Mouse (Mus musculus): ENCODE results near the gene Gpr155. TPM values are rescaled to one million over a fixed set of nuclear protein-coding genes. Genes with fewer than 3 reads are reported as not detected.

Gpr155 gene
- 3.9 and 6.2 TPM in 2 replicates for total RNA-seq (2017)

DNA sequence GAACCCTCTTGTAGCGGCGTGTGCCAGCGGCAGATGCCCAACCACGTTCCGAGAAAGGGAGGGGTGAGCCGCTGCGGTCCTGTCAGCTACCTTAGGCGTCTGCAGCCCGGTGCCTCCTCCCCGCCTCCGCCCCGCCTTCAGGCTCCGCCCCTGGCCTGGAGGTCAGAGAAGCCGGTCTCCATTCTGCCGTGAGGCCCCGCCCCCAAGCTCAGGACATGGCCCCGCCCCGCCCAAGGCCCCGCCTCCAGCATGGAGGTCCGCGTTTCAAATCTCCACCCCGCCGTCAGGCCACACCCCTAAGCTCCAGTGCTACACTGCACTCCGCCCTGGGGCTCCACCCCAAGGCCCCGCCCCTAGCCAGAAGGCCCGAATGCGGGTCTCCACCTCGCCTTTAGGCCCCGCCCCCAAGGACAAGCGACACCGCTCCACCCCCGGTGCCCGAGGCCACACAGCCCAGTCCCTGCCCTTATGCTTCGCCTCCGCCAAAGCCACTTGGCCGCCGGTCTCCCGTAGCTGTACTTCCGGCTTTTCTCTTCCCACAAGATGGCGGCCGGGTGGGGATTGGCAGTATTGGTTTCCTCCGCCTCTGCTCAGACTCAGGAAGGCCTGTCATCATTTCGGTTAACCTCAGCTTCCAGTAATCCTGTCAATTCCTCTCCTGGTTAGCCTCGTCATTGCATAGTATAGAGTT is at the start of gene Gpr155:
Gene Gpr155, minus strand, starts transcription at position 217 of the 691 bp plus-strand sequence.
- ATAC-seq (replicated peaks; ENCODE audit: low read depth, poor library complexity, severe bottlenecking), result peak; percentile 89

DNA sequence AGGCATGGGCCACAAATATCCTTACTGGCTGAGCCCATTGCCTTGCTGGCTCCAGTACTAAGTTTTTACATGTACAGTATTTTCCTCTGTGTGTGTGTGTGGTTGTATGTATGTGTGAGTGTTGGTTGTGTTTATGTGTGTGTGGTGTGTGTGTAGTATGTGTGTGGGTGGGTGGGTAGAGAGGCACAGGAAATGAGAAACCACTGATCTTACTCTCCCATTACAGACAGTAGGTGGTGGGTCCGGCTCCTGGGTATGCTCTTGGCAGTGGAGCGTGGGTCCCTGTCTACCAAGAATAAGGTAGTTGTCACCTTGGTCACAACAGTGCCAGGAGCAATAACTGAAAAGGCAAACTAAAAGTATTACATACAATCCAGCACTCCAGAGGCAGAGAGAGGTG is 49.5 kb upstream of the Gpr155 start:
- ATAC-seq (replicated peaks; ENCODE audit: low read depth, poor library complexity, severe bottlenecking), result no peak

DNA sequence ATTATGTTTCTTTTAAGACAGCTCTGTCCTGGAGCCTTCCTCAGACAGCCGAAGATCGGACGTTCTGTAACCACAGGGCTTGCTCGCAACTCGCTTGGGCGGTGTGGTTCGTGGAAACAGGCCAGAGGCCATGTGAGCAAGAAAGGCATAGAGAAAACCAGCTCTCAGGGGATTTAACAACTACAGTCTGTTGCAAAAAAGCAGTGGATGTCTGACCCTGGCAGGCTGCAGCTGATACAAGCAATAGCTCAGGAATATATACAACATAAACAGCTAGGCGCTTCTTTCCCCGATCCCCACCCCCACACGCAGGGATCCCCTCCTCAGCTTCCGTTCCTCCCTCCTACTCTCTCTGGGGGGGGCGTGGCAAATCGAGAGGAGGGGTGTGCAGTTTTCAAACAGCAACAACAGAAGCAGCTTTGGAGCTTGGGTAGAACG is 45.6 kb upstream of the Gpr155 start:
- ATAC-seq (replicated peaks; ENCODE audit: low read depth, poor library complexity, severe bottlenecking), result no peak

DNA sequence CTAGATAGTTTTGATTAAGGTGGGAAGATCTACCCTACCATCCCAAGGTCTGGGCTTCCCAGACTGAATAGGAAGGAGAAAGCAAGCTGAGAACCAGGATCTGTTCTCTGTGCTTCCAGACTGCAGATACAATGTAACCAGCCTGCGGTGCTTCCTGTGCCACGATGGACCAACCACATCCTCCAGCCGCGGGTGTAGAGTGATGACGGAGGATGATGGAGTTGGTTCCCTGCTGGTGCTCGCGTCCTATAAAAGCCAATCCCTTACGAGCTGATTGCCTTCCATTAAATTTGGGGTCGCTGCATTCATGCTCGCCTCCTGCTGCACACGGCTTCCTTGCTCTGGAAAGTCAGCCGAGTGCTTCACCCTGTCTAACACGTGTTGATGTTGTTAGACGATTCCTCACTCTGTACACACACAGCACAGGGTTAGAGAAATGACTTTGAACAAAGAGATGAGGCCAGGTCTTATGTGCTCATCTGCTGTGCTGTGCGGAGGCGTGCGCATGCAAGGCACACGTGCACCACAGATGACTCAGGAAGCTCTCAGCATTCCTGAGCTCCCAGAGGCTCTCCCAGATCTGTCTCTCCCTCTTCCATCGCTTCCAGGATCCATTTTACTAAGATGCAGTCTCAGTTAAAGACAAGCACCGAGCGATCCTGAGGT is 42.6 kb upstream of the Gpr155 start:
- peak; percentile 52; the same call in 1 of the 2 replicates for ATAC-seq (replicated peaks; ENCODE audit: low read depth, poor library complexity, severe bottlenecking)

DNA sequence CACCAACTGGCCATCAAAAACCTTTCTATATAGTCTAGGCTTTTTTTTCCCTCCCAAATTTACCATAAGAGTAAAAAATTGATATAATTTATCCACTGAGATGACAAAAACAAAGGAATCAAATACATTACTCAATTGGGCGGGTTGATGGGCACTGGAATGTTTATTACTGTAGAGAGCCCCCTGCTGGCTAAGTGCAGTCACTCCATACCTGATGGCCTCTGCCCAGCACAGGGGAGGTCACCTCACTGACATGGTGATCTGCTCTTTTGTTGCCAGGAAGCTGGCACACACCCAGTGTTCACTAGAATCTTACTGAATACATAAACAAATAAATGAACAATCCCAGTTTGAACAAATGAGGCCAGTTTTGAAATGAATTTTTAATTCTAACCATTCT is 40.9 kb upstream of the Gpr155 start:
- ATAC-seq (replicated peaks; ENCODE audit: low read depth, poor library complexity, severe bottlenecking), result peak; percentile 82

DNA sequence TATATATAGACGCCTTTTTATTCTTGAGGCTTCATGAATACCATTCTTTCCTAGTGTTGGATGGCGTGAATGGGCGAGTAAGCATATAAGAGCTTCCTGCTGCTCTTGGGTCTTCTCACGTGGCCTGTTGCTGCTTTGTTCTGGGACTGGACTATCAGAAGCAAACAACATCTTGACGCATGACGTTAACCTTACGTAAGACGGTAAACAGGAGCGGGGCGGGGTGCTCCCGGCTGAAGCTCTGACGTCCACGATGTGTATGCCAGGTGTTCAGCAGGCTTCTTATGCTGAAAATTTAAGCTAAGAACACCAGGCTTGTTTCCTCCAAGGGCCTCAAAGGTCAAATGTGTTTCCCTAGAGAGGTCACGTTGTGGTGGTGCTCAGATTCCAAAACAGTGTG is 39.5 kb upstream of the Gpr155 start:
- ATAC-seq (replicated peaks; ENCODE audit: low read depth, poor library complexity, severe bottlenecking), result no peak

DNA sequence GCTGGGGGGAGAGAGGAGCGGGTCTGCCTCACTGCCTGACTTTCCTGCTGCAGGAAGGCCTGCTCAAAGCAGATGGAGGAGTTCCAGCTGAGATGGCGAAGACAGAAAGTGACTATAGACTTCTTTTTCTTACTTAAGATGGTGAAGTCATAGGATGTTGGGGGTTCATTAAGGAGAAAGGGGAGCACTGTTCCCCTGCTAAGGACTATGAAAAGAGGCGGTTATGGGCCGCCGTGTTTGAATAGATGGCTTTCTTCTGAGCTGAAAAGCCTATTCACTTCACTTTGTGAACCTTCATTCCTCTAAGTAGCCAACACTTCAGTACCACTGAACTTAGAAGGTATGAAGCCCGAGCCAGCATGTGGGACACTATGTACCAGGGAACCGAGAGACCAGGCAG is 33.4 kb upstream of the Gpr155 start:
- no peak for ATAC-seq (replicated peaks; ENCODE audit: low read depth, poor library complexity, severe bottlenecking)

DNA sequence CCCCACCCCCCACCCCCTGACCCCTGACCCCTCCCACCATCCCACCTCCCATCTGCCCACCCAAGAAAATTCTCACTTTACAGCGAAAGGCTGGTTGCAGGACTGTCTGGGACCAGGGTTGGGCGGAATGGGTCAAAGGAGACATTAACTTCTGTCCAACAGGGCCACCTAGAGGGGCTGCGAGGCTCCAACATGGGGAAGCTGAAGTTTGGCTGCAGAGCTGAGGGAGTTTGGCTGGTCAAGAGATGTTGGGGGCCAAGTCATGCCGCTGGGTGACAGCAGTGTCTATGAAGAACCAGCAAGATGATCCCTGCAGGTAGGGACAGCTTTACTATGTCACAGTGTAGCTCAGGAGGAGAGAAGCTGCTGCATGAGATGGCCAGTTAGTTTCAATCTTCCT is 32.9 kb upstream of the Gpr155 start:
- ATAC-seq (replicated peaks; ENCODE audit: low read depth, poor library complexity, severe bottlenecking), result peak; percentile 80; the same call in 1 of the 2 replicates

DNA sequence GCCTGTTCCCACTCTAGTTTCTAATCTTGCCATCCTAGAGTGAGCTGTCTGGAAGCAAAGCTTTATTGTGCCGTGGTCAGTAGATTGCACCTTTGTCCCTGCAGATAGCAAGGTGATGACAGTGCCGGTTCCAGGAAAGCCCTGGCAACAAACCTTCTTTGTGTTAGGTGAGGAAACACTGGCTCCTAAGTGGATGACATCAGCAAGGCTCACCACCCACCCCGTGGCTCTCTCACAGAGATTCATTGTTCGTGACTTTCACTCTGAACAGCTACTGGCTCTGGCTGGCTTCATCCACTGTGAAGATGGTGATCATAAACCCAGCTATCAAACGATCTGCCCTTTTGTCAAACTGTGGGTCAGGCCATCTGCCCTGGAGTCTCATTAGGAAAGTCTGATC is 29.5 kb upstream of the Gpr155 start:
- no peak for ATAC-seq (replicated peaks; ENCODE audit: low read depth, poor library complexity, severe bottlenecking)

DNA sequence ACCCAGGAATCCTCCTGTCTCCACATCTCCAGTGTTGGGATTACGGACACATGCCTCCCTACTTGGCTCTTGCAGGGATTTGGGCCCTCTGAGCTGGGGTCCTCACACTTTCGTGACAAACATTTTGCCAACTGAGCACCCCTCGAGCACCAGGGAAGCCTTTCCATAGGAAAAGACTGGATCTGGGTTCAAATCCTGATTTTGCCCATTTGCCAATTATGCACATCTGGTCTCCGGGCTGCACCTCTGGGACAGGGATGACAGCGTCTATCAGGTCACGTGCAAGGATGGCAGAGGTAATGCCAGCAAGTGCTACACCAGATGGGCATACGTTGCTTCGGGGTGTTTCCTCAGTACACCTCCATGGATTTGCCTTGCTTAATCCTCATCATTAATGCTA is 23.7 kb upstream of the Gpr155 start:
- ATAC-seq (replicated peaks; ENCODE audit: low read depth, poor library complexity, severe bottlenecking), result no peak

DNA sequence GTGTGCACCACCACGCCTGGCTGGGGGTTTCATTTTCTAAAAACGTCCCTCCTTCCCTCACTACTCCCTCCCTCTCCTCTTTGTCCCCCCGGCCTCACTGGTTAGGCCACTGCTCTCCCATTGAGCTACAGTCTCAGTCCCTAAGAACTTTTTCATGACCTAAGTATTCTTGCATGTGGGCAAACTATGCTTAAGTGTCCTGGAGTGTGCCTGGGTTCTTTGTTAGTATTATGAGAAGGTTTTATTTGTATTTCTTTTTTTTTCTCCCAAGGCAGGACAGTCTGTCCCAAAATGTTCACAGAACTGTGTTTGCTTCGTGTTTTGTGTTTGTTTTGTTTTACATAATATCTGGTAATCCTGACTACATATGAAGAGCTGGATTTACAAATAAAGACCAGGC is 21.3 kb upstream of the Gpr155 start:
- ATAC-seq (replicated peaks; ENCODE audit: low read depth, poor library complexity, severe bottlenecking), result no peak

DNA sequence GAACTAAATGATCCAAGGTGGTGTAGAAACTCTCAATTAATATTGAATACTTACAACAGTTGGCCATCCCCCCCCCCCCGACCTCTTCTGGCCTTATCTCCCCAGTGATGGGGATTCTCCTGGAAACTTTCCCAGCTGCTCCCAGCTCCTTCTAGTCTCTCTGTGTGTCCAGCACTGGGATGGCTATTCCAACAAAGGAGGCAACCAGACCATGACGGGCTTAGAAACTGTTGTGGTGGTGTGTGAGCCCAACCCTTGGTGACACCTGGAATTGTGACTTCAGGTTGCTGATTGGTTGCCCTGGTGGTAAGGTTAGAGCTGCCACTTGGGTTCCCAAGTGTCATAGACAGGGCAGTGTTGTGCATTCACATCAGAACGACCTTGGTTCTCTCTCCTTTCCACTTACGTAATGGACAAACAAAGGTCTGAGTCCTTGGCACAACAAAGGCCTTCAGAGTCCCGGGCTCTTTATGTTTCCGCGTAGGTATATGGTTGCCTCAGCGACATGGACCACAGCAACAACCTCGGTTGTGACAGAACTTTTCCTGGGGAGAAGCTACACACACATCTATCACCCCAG is 20.1 kb upstream of the Gpr155 start:
- ATAC-seq (replicated peaks; ENCODE audit: low read depth, poor library complexity, severe bottlenecking), result no peak

DNA sequence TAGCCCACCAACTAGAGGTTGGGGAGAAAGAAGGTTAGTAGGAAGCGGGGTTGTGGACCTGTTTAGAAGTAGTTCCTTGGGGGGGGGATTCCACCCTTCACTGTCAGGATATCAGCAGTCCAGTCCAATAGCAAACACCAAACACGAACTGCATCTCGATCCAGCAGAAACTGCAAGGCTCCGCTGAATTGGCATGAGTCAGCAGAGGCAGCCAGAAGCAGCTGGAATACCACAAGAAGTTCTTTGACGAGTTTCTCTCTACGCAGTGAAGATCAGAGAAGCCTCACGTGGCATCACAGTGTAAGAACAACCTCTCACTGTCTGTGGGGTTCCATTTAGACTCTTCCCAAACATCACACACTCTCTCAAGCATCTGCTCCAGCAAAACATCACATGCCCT is 18.6 kb upstream of the Gpr155 start:
- no peak for ATAC-seq (replicated peaks; ENCODE audit: low read depth, poor library complexity, severe bottlenecking)

DNA sequence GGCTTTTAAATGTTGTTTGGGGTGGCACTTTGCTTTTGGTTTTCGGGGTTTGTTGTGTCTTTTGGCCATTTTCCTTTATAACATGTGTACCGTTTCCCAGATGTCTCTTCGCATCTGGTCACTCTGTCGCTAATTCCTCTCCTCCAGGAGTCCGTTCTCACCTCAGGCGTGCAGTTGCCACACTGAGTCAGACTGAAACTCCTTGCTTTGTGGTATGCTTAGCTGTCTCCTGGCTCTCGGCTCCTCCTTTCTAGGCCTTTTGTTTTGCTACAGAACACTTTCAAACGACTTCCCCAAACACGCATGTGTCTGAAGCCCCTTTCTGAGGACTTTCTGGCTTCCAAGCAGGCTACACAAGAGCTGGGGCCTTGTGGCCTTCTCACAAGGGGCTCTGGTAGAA is 18.1 kb upstream of the Gpr155 start:
- ATAC-seq (replicated peaks; ENCODE audit: low read depth, poor library complexity, severe bottlenecking), result no peak

DNA sequence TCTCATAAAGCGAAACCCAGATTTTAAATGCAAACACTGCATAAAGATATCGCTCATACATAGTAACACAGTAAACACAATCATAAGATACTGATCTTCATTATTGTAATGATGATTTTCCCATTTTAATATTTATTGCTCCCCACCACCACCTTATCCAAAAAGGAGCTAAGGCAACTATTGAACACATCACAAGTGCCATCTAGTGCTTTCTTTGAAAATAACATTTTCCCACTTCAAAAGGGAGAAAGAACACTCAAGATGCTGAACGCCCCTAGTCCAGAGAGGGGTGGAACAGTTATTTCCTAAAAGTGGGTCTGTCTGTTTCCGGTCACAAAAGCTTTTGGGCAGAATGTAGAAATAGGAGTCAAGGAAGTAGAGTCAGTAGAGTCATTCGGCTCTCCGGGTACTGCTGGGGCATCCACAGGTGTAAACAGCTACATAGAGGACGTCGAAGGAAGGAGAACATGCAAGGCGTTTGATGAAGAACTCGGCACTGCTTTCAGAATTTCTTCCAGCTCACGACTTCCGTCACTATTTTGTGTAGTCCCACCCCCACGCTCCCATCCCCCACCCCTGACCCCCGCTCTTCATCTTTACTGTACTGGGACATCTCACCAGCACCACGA is 17.1 kb upstream of the Gpr155 start:
- no peak for ATAC-seq (replicated peaks; ENCODE audit: low read depth, poor library complexity, severe bottlenecking)

DNA sequence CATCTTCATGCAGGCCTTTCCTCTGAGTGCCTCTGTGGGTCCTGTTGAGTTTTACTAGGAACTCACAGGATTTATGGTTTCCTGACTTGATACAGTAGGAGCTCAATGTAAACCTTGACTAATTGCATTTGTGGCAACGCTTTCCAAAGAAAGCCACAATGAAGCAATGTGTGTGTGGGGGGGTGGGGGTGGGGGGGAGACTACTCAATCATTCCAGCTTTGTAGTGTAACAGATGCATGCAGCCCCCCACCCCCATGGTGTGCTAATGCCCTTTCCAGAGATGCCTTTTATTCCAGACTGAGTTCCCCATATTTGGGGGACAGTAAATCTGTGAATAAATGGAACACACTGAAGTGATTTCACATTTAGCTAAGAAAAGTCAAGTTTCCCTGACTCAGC is 15.3 kb upstream of the Gpr155 start:
- ATAC-seq (replicated peaks; ENCODE audit: low read depth, poor library complexity, severe bottlenecking), result no peak

DNA sequence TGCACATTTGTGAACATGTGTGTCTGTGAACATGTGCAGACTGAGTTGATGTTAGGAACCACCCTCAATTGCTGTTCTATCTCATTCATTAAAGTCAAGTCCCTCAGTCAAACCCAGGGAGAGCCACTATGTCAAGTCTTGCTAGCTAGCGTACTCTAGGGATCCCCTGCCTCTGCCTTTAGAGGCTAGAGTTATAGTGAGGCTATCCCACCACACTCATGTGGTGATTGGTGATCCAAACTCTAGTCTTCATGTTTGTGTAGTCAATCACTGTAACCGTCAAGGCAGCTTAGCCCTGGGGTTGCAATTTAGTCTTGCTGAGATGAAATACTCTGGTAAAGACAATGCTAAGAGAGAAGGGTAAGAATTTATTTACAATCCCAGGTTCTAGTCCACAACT is 11.1 kb upstream of the Gpr155 start:
- ATAC-seq (replicated peaks; ENCODE audit: low read depth, poor library complexity, severe bottlenecking), result no peak

DNA sequence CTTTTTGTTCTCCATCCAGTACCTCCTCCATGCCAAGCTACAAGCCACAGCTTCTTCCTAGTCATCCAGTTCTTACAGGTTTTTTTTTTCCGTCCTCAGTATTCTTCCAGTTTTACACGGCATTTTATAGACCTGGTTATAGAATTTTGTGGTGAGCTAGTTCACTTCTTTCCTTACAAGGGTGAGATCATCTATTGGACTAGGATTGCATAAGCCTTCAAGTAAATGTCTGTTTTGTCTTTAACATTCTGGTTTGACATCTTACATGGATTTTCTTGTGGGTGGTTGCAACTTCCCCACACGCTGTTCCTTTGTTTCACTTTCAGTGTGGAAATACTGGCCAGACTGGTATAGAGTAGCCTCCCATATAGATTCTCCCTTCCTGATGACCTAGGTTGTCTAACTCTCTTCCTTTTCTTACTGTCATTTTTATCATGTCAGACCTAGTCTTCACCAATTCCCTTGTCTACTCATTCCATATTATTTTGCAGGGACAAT is 10.5 kb upstream of the Gpr155 start:
- peak; percentile 63 for ATAC-seq (replicated peaks; ENCODE audit: low read depth, poor library complexity, severe bottlenecking)

DNA sequence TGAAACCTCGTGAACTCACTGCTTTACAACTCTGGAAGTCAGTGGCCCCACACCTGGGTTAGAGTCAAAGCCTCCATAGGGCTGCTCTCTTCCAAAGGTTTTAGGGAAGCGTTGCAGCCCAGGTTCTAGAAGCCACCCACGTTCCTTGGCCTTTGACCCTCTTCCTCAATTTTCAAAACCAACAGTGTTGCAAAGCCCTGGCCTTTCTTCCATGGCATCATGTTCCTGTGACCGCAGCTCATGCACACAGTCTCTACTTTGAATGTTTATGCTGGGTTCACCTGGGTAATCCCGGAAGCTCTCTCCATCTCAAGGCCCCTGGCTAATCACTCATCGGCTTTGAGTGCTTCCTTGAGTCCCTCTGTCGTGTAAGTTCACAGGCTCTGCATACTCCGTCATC is 9.1 kb upstream of the Gpr155 start:
- no peak for ATAC-seq (replicated peaks; ENCODE audit: low read depth, poor library complexity, severe bottlenecking)

DNA sequence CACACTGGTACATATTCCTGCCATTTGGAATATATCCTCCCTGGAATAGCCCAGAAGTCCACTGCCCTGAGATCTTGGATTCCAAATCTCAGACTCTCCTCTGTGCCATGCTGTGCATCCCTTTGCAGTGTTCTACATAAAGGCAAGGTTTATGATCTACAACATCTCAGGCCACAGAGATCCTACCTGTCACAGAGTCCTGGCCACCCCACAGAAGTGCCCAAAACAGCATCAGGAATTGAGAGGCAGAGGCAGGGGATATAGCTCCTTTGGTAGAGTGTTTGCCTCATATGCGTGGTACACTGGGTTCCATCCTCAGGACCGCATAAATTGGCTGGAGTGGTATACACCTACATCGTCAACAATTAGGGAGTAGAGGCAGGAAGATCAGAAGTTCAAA is 8.1 kb upstream of the Gpr155 start:
- no peak for ATAC-seq (replicated peaks; ENCODE audit: low read depth, poor library complexity, severe bottlenecking)

DNA sequence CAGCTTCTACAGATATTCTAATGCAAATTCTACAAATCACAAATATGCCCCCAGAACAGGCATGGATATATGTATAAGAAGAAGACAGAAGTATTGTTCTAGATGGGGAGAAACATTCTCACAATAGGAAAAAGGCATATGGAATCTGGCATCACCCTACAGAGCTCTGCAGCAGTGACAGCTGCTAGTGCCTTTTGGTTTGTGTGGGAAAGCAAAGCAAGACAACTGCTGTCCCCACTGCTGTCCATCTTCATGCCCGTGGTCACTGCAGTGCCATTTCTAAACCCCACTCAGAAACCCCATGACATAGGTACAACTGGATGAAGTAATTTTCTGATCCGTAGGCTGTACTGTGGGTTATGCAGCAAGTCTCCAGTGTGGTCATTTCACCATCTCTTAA is 6.4 kb upstream of the Gpr155 start:
- ATAC-seq (replicated peaks; ENCODE audit: low read depth, poor library complexity, severe bottlenecking), result no peak
